Mouse (Mus musculus): ENCODE results near the gene 1700056E22Rik.

- TF ChIP-seq CTCF (IDR thresholded peaks at IDR 0.05; ENCODE audit: low read depth, low read length) (no peak), POLR2A (IDR thresholded peaks at IDR 0.05; ENCODE audit: insufficient read depth, low read length) (no peak)
Observed at GRCm38 (mm10) chr1:184040181-184040580, 6.1 kb upstream of the 1700056E22Rik start.

Measured in ES-Bruce4 (cell line).